Mouse (Mus musculus): Measurements from ENCODE around the gene Ccdc162. TPM values are rescaled to one million over a fixed set of nuclear protein-coding genes. Genes with fewer than 3 reads are reported as not detected.

Gene Ccdc162
- polyA plus RNA-seq, 1 experiment = not detected

DNA sequence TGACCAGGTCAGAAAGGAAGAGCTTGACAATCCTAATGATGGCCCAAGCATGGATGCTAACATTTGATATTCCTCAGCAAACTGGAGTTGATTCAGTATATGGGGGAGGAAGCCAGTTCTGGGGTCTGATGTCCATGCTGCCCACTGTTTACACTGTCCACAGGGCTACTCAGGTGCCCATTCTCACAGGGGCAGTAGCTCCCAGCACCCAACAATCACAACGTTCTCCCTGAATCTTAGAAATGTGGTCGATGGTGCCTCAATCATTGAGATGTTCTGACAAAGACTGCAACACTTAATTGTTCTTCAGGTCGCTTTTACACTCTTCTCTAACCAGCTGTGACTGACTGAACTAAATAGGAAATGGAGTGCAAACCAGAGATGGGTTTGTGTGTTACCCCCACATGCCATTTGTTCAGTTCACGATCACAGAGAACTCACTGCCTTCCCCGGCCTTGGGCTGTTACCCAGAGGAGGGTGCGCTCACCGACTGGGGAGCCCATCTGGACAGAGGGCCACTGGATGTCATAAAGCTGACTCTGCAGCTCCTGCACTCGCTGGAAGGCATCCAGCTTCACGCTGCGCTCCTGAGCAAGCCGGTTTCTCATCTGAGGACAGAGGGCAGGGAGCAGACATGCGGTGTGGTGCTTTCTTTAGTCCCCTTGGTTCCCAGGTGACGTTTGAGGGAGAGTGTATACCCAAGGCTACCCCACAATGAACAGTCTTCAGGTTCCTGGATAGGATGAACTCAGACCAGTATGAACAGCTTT is 169.9 kb downstream of the Ccdc162 start:
- Histone ChIP-seq H3K27ac (ENCODE audit: insufficient read depth, low read depth, low read length) (no peak overlapping the region), H3K4me3 (ENCODE audit: insufficient read depth, low read depth, low read length) (no peak overlapping the region), H3K4me1 (ENCODE audit: control insufficient read depth, insufficient read depth, low read length) (no peaks in the 10 kb centered on the region; the same call in 1 of the 2 replicates)
- WGBS = 72% methylated on average over 13 of the region's 13 CpGs
- TF ChIP-seq CTCF (IDR thresholded peaks at IDR 0.05; ENCODE audit: insufficient read depth, low read depth, low read length) = no peak
- no peak for TF ChIP-seq POLR2A (IDR thresholded peaks at IDR 0.05; ENCODE audit: insufficient read depth, low read depth, low read length)

DNA sequence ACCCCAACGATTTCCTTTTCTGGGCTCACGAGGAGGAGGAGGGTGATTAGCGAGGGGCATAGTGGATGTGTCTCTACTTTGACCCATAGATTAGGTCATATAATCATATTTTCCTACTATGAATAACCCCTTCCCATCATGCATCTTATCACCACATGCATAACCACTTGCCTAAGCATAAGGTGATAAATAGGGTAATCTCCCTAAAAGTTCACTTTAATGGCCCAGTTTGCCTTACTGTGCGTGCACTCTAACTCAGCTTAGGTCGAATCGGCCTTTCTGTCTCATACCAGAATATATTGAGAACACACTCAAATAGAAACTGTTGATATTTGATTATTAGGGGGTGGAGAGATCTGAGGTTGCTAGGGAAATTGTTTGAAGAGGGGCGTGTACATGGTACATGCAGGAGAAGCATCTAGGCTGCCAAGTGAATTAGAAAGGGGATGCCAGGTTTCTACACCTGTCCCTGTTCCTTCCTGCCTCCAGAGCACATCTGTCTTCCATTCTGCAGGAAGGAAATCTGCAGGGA is 171.1 kb downstream of the Ccdc162 start:
- no peak overlapping the region for H3K4me3 ChIP-seq (ENCODE audit: insufficient read depth, low read depth, low read length)
- no peak for TF ChIP-seq CTCF (IDR thresholded peaks at IDR 0.05; ENCODE audit: insufficient read depth, low read depth, low read length)
- no peak for TF ChIP-seq POLR2A (IDR thresholded peaks at IDR 0.05; ENCODE audit: insufficient read depth, low read depth, low read length)
- no peaks in the 10 kb centered on the region; the same call in 1 of the 2 replicates for H3K4me1 ChIP-seq (ENCODE audit: control insufficient read depth, insufficient read depth, low read length)
- no peak overlapping the region for H3K27ac ChIP-seq (ENCODE audit: insufficient read depth, low read depth, low read length)
- WGBS = 72% methylated on average over 7 of the region's 7 CpGs

GRCm38 (mm10) chr10:41544481-41545190 is 171.8 kb downstream of the Ccdc162 start:
- 20% methylated on average over 7 of the region's 7 CpGs for WGBS
- Histone ChIP-seq H3K4me3 (ENCODE audit: insufficient read depth, low read depth, low read length) (no peak overlapping the region), H3K4me1 (ENCODE audit: control insufficient read depth, insufficient read depth, low read length) (no peaks in the 10 kb centered on the region; the same call in 1 of the 2 replicates), H3K27ac (ENCODE audit: insufficient read depth, low read depth, low read length) (no peak overlapping the region)
- TF ChIP-seq CTCF (IDR thresholded peaks at IDR 0.05; ENCODE audit: insufficient read depth, low read depth, low read length) = no peak
- TF ChIP-seq POLR2A (IDR thresholded peaks at IDR 0.05; ENCODE audit: insufficient read depth, low read depth, low read length) = no peak

DNA sequence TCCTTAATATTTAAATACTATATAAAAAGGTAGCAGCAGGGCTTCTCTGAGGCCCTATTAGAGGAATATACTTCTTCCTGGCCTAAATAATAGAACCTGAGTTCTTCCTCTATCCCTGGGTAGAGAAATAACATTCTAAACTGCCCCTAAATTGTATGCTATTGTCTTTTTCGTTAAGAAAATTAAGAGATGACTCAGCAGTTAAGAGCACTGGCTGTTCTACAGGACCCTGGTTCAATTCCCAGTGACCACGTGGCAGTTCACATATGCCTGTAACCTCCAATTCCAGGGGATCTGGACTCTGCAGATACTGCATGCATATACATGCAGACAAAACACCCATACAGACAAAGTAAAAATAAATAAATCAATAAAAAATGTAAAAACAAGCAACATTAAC is 172.6 kb downstream of the Ccdc162 start:
- H3K4me3 ChIP-seq (ENCODE audit: insufficient read depth, low read depth, low read length) = no peak overlapping the region
- TF ChIP-seq POLR2A (IDR thresholded peaks at IDR 0.05; ENCODE audit: insufficient read depth, low read depth, low read length) = no peak
- no peak for TF ChIP-seq CTCF (IDR thresholded peaks at IDR 0.05; ENCODE audit: insufficient read depth, low read depth, low read length)
- 61% methylated on average over 2 of the region's 2 CpGs for WGBS
- H3K4me1 ChIP-seq (ENCODE audit: control insufficient read depth, insufficient read depth, low read length) = no peaks in the 10 kb centered on the region; the same call in 1 of the 2 replicates
- H3K27ac ChIP-seq (ENCODE audit: insufficient read depth, low read depth, low read length) = no peak overlapping the region

DNA sequence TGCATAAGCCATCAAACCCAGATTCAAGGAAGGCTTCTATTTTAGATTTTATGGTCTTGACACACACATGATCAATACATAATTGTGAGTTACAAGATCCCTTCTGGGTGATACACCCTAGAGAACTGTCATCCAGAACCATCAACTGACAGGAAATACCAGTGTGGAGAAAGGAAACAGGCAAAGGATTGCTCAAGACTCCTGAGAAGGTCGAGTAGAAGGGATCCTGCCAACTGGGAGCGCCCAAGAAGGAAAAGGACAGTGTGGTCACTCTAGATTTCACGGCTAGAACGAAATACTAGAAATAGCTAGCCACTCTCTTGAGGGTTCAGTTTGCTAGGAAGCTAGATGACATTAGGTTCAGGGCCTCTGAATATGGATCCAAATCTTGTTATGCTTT is 173.0 kb downstream of the Ccdc162 start:
- WGBS = 88% methylated on average over 4 of the region's 4 CpGs
- TF ChIP-seq POLR2A (IDR thresholded peaks at IDR 0.05; ENCODE audit: insufficient read depth, low read depth, low read length) = no peak
- TF ChIP-seq CTCF (IDR thresholded peaks at IDR 0.05; ENCODE audit: insufficient read depth, low read depth, low read length) = no peak
- no peak overlapping the region for H3K4me3 ChIP-seq (ENCODE audit: insufficient read depth, low read depth, low read length)

DNA sequence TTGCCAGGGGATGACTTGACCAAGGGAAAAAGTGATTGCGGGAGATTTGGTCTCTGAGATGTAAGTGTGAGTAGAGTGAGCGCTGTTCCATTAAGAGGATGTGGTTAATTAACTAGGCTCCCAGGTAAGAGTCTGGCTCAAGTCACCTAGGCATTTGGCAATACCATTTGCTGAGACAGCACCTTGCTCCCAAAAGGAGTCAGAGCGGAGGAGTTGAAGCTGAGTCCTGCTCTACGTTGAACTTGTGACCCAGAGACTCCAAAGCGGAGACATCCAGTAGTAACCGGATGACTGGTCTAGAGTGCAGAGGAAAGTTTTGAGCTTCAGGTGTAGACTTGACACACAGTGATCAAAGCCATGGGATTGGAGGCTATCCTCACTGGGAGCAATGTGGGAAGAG is 174.4 kb downstream of the Ccdc162 start:
- H3K4me3 ChIP-seq (ENCODE audit: insufficient read depth, low read depth, low read length) = no peak overlapping the region
- 98% methylated on average over 6 of the region's 6 CpGs for WGBS
- TF ChIP-seq POLR2A (IDR thresholded peaks at IDR 0.05; ENCODE audit: insufficient read depth, low read depth, low read length) = no peak
- no peak for TF ChIP-seq CTCF (IDR thresholded peaks at IDR 0.05; ENCODE audit: insufficient read depth, low read depth, low read length)
- no peak overlapping the region for H3K27ac ChIP-seq (ENCODE audit: insufficient read depth, low read depth, low read length)
- H3K4me1 ChIP-seq (ENCODE audit: control insufficient read depth, insufficient read depth, low read length) = no peaks in the 10 kb centered on the region; the same call in 1 of the 2 replicates

More for the DNA sequence above, 173.0 kb downstream of the Ccdc162 start:
- H3K27ac ChIP-seq (ENCODE audit: insufficient read depth, low read depth, low read length) = no peak overlapping the region
- no peaks in the 10 kb centered on the region; the same call in 1 of the 2 replicates for H3K4me1 ChIP-seq (ENCODE audit: control insufficient read depth, insufficient read depth, low read length)

DNA sequence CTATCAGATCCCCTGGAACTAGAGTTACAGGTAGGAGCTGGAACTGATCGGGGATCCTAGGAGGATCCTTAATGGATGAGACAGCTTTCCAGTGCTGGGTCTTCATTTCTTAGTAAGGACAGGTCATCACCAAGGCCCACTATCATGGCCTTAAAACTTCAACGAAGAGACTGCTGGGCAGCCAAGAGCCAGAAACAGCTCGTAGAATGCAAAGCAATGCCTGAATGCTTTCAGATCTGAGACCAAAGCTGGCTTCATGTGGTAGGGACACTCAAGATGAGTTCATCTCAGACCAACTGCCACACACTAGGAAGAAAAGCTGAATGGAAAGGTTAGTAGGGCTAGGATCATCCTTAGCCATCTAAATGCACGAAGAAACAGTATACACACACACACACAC is 177.4 kb downstream of the Ccdc162 start:
- Histone ChIP-seq H3K4me1 (ENCODE audit: control insufficient read depth, insufficient read depth, low read length) (no peaks in the 10 kb centered on the region), H3K4me3 (ENCODE audit: insufficient read depth, low read depth, low read length) (no peak overlapping the region), H3K27ac (ENCODE audit: insufficient read depth, low read depth, low read length) (no peak overlapping the region)
- 98% methylated on average over 4 of the region's 4 CpGs for WGBS
- TF ChIP-seq CTCF (IDR thresholded peaks at IDR 0.05; ENCODE audit: insufficient read depth, low read depth, low read length) = no peak
- no peak for TF ChIP-seq POLR2A (IDR thresholded peaks at IDR 0.05; ENCODE audit: insufficient read depth, low read depth, low read length)

GRCm38 (mm10) chr10:41537983-41538330 is 178.5 kb downstream of the Ccdc162 start:
- Histone ChIP-seq H3K4me1 (ENCODE audit: control insufficient read depth, insufficient read depth, low read length) (no peaks in the 10 kb centered on the region), H3K4me3 (ENCODE audit: insufficient read depth, low read depth, low read length) (no peak overlapping the region), H3K27ac (ENCODE audit: insufficient read depth, low read depth, low read length) (no peak overlapping the region)
- TF ChIP-seq POLR2A (IDR thresholded peaks at IDR 0.05; ENCODE audit: insufficient read depth, low read depth, low read length) (no peak), CTCF (IDR thresholded peaks at IDR 0.05; ENCODE audit: insufficient read depth, low read depth, low read length) (no peak)
- 90% methylated on average over 3 of the region's 3 CpGs for WGBS

Data from olfactory bulb, adult 2 months (tissue).